Mouse (Mus musculus): ENCODE measurements around the gene Tex10.

The Tex10 gene

GRCm38 (mm10) chr4:48403066-48403640 is 70.1 kb downstream of the Tex10 start:
- no peak for DNase-seq

- DNase-seq = no peak
Observed at GRCm38 (mm10) chr4:48396949-48397348, 76.3 kb downstream of the Tex10 start.

GRCm38 (mm10) chr4:48382506-48382905 is 90.8 kb downstream of the Tex10 start:
- DNase-seq = no peak

- peak; percentile 78 for DNase-seq
Observed at GRCm38 (mm10) chr4:48380940-48381339, 92.3 kb downstream of the Tex10 start.
